Mouse (Mus musculus): Measurements from ENCODE around the gene Plpp1.

DNA sequence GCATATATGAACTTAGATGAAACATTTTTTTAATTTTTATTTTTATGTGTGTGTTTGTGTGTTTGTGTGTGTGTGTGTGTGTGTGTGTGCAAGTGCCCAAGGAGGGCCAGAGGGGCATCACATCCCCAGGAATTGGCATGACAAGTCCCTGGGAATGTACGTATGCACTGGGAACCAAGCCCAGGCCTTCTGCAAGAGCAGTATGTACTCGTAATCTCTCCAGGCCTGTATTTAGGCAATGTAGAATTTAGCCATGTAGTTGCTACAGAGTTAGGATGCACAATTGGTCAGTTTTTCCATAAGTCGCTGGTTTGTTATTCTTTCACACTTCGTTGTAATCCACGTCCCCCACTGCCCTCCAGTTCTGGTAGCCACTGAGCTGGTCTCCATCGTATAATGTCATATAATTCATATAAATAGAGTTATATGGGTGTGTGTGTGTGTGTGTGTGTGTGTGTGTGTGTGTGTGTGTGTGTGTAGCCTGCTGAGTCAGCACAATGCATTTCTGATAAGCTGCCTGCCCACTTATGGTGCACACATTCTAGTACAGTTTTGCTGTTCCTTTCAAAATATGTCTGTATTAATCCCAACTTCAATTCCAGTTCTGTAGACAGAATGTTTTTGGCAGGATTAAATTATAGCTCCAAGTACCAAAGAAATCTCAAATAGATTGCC is 22.8 kb downstream of the Plpp1 start:
- TF ChIP-seq CTCF (conservative IDR thresholded peaks at IDR 0.05; ENCODE audit: insufficient read depth, insufficient read length, low read depth, low read length) (no peak), POLR2A (IDR thresholded peaks at IDR 0.05; ENCODE audit: low read depth, low read length) (no peak)
